Mouse (Mus musculus): ENCODE measurements around the gene Nlrp3. TPM values are rescaled to one million over a fixed set of nuclear protein-coding genes. Genes with fewer than 3 reads are reported as not detected.
A peak's percentile ranks its signal among the peaks of the same experiment; 100 is the strongest.

Nlrp3 gene
- total RNA-seq, 1 experiment: 0.09 TPM

GRCm38 (mm10) chr11:59518226-59518625 lies 23.1 kb upstream of the Nlrp3 start:
- Histone ChIP-seq H3K4me1 (ENCODE audit: control insufficient read depth in 2 of 2, insufficient read depth in 2 of 2, low read length in 2 of 2, poor library complexity in 1 of 2) (peaks cover 0 to 32% of the 10 kb centered on the region in 2 experiments), H3K36me3 (ENCODE audit: control insufficient read depth, insufficient read depth, low read length, poor library complexity, severe bottlenecking) (no peaks in the 10 kb centered on the region), H3K27ac (ENCODE audit: insufficient read depth, low read depth, low read length, poor library complexity, severe bottlenecking) (peak overlapping the region; percentile 53; the same call in 1 of the 2 replicates), H3K9ac (ENCODE audit: insufficient read depth, low read depth, low read length, poor library complexity, severe bottlenecking) (peak overlapping the region; percentile 41; the same call in 1 of the 2 replicates), H3K4me3 (ENCODE audit: insufficient read depth in 1 of 2, low read depth in 1 of 2, low read length in 2 of 2, poor library complexity in 1 of 2, severe bottlenecking in 1 of 2) (no peak overlapping the region), H3K9me3 (ENCODE audit: control insufficient read depth, insufficient read depth, low read depth, low read length) (no peaks in the 10 kb centered on the region)
- TF ChIP-seq ZNF384 (IDR thresholded peaks at IDR 0.05; ENCODE audit: low read depth, low read length) (no peak), CHD2 (IDR thresholded peaks at IDR 0.05; ENCODE audit: low read depth, low read length) (no peak), ZC3H11A (IDR thresholded peaks at IDR 0.05; ENCODE audit: borderline replicate concordance, low read depth, low read length) (no peak), MAFK (IDR thresholded peaks at IDR 0.05; ENCODE audit: insufficient read depth, low read depth, low read length) (no peak), HCFC1 (IDR thresholded peaks at IDR 0.05; ENCODE audit: borderline replicate concordance, insufficient read depth, low read length) (no peak)
- DNase-seq (ENCODE audit: low read depth, low spot score): no peak
- in situ Hi-C loops (cut with MboI; ENCODE audit: low sequenced_read_pairs in 2 of 2, unreplicated experiment in 2 of 2): no loop called here

GRCm38 (mm10) chr11:59519741-59520495 lies 21.4 kb upstream of the Nlrp3 start:
- Histone ChIP-seq H3K36me3 (ENCODE audit: control insufficient read depth, insufficient read depth, low read length, poor library complexity, severe bottlenecking) (no peaks in the 10 kb centered on the region), H3K4me1 (ENCODE audit: control insufficient read depth in 2 of 2, insufficient read depth in 2 of 2, low read length in 2 of 2, poor library complexity in 1 of 2) (peaks cover 0 to 26% of the 10 kb centered on the region in 2 experiments), H3K9ac (ENCODE audit: insufficient read depth, low read depth, low read length, poor library complexity, severe bottlenecking) (peak overlapping the region; percentile 38; the same call in 1 of the 2 replicates), H3K27ac (ENCODE audit: insufficient read depth, low read depth, low read length, poor library complexity, severe bottlenecking) (peak overlapping the region; percentile 20; the same call in 1 of the 2 replicates), H3K9me3 (ENCODE audit: control insufficient read depth, insufficient read depth, low read depth, low read length) (no peaks in the 10 kb centered on the region), H3K4me3 (ENCODE audit: insufficient read depth in 1 of 2, low read depth in 1 of 2, low read length in 2 of 2, poor library complexity in 1 of 2, severe bottlenecking in 1 of 2) (peak overlapping the region in 1 of 2 experiments; percentile 36; a peak in 2 of 4 replicates)
- in situ Hi-C loops (cut with MboI; ENCODE audit: low sequenced_read_pairs in 2 of 2, unreplicated experiment in 2 of 2): no loop called here
- DNase-seq (ENCODE audit: low read depth, low spot score): no peak
- TF ChIP-seq ZC3H11A (IDR thresholded peaks at IDR 0.05; ENCODE audit: borderline replicate concordance, low read depth, low read length) (no peak), ZNF384 (IDR thresholded peaks at IDR 0.05; ENCODE audit: low read depth, low read length) (no peak), HCFC1 (IDR thresholded peaks at IDR 0.05; ENCODE audit: borderline replicate concordance, insufficient read depth, low read length) (no peak), CHD2 (IDR thresholded peaks at IDR 0.05; ENCODE audit: low read depth, low read length) (no peak), MAFK (IDR thresholded peaks at IDR 0.05; ENCODE audit: insufficient read depth, low read depth, low read length) (no peak)

GRCm38 (mm10) chr11:59524150-59524549 lies 17.2 kb upstream of the Nlrp3 start:
- no peak overlapping the region for H3K4me3 ChIP-seq (ENCODE audit: insufficient read depth in 1 of 2, low read depth in 1 of 2, low read length in 2 of 2, poor library complexity in 1 of 2, severe bottlenecking in 1 of 2)
- no peak for DNase-seq (ENCODE audit: low read depth, low spot score)
- no peaks in the 10 kb centered on the region for H3K9me3 ChIP-seq (ENCODE audit: control insufficient read depth, insufficient read depth, low read depth, low read length)
- no peak overlapping the region for H3K27ac ChIP-seq (ENCODE audit: insufficient read depth, low read depth, low read length, poor library complexity, severe bottlenecking)
- in situ Hi-C loops (cut with MboI; ENCODE audit: low sequenced_read_pairs in 2 of 2, unreplicated experiment in 2 of 2): no loop called here
- H3K9ac ChIP-seq (ENCODE audit: insufficient read depth, low read depth, low read length, poor library complexity, severe bottlenecking): no peak overlapping the region
- no peak for TF ChIP-seq HCFC1 (IDR thresholded peaks at IDR 0.05; ENCODE audit: borderline replicate concordance, insufficient read depth, low read length)
- TF ChIP-seq CHD2 (IDR thresholded peaks at IDR 0.05; ENCODE audit: low read depth, low read length): no peak
- TF ChIP-seq ZC3H11A (IDR thresholded peaks at IDR 0.05; ENCODE audit: borderline replicate concordance, low read depth, low read length): no peak
- TF ChIP-seq ZNF384 (IDR thresholded peaks at IDR 0.05; ENCODE audit: low read depth, low read length): no peak; the same call in 1 of the 2 replicates
- no peak for TF ChIP-seq MAFK (IDR thresholded peaks at IDR 0.05; ENCODE audit: insufficient read depth, low read depth, low read length)
- H3K4me1 ChIP-seq (ENCODE audit: control insufficient read depth in 2 of 2, insufficient read depth in 2 of 2, low read length in 2 of 2, poor library complexity in 1 of 2): peaks cover 0 to 10% of the 10 kb centered on the region in 2 experiments; a peak in 3 of 4 replicates
- H3K36me3 ChIP-seq (ENCODE audit: control insufficient read depth, insufficient read depth, low read length, poor library complexity, severe bottlenecking): no peaks in the 10 kb centered on the region

GRCm38 (mm10) chr11:59525237-59525636 lies 16.1 kb upstream of the Nlrp3 start:
- H3K9ac ChIP-seq (ENCODE audit: insufficient read depth, low read depth, low read length, poor library complexity, severe bottlenecking): peak overlapping the region; percentile 13; the same call in 1 of the 2 replicates
- TF ChIP-seq MAFK (IDR thresholded peaks at IDR 0.05; ENCODE audit: insufficient read depth, low read depth, low read length) (0 out of 2 replicates have a peak, but pooled peaks have one; percentile 35), ZC3H11A (IDR thresholded peaks at IDR 0.05; ENCODE audit: borderline replicate concordance, low read depth, low read length) (no peak), CHD2 (IDR thresholded peaks at IDR 0.05; ENCODE audit: low read depth, low read length) (no peak), ZNF384 (IDR thresholded peaks at IDR 0.05; ENCODE audit: low read depth, low read length) (peak; percentile 100), HCFC1 (IDR thresholded peaks at IDR 0.05; ENCODE audit: borderline replicate concordance, insufficient read depth, low read length) (peak; percentile 56; the same call in 1 of the 2 replicates)
- DNase-seq (ENCODE audit: low read depth, low spot score): peak; percentile 86
- no peak overlapping the region for H3K27ac ChIP-seq (ENCODE audit: insufficient read depth, low read depth, low read length, poor library complexity, severe bottlenecking)
- 0 out of 4 replicates have a peak overlapping the region, but pooled peaks of 1 of the 2 experiments have one; percentile 1 for H3K4me3 ChIP-seq (ENCODE audit: insufficient read depth in 1 of 2, low read depth in 1 of 2, low read length in 2 of 2, poor library complexity in 1 of 2, severe bottlenecking in 1 of 2)
- H3K4me1 ChIP-seq (ENCODE audit: control insufficient read depth in 2 of 2, insufficient read depth in 2 of 2, low read length in 2 of 2, poor library complexity in 1 of 2): peaks cover 0 to 6% of the 10 kb centered on the region in 2 experiments; a peak in 2 of 4 replicates
- no peaks in the 10 kb centered on the region for H3K9me3 ChIP-seq (ENCODE audit: control insufficient read depth, insufficient read depth, low read depth, low read length)
- no peaks in the 10 kb centered on the region for H3K36me3 ChIP-seq (ENCODE audit: control insufficient read depth, insufficient read depth, low read length, poor library complexity, severe bottlenecking)
- in situ Hi-C loops (cut with MboI; ENCODE audit: low sequenced_read_pairs in 2 of 2, unreplicated experiment in 2 of 2): no loop called here

All from ES-E14 (cell line).